15 mouse cellular contexts compared by ENCODE assay signal in genomic region chr1:144151401-144152183, GRCm38 (mm10). TPM values are rescaled to one million over a fixed set of nuclear protein-coding genes. Genes with fewer than 3 reads are reported as not detected.
DNase-seq lines count a peak whose midpoint lies in the region; ATAC-seq lines count a peak whose summit lies in the region.
"Had no signal": no experiment of that assay in that cellular context is flagged by ENCODE, and none has a peak within 500 bp of the region (broad histone marks: within the 10 kb centered on the region; RNA-seq: fewer than 3 reads in every experiment).

No protein-coding gene starts in this region.

- H3K9ac ChIP-seq in embryonic facial prominence, embryonic 14.5 days (ENCODE audit: low read depth, low read length): no peak overlapping the region
- H3K9ac ChIP-seq in neural tube, embryonic 12.5 days: no peak overlapping the region

- no peak for ATAC-seq in embryonic facial prominence, embryonic 14.5 days (ENCODE audit: low read depth)
- peak; percentile 48; the same call in 1 of the 2 replicates for ATAC-seq in neural tube, embryonic 12.5 days (ENCODE audit: low FRiP score, low read depth)

- H3K4me1 ChIP-seq in embryonic facial prominence, embryonic 14.5 days (ENCODE audit: control insufficient read depth, insufficient read depth, low read length): no peaks in the 10 kb centered on the region
- H3K4me1 ChIP-seq in embryonic facial prominence, embryonic 10.5 days: no peaks in the 10 kb centered on the region
- H3K4me1 ChIP-seq in neural tube, embryonic 12.5 days: no peaks in the 10 kb centered on the region

- DNase-seq in embryonic facial prominence, embryonic 14.5 days (ENCODE audit: low spot score): peak; percentile 17
- no peak for DNase-seq in embryonic facial prominence, embryonic 10.5 days (ENCODE audit: low spot score)
- peak; percentile 12 to 24 for DNase-seq in frontal cortex, postnatal 10 days (ENCODE audit: low spot score in 2 of 2)
- peak; percentile 5 to 23 for DNase-seq in layer of hippocampus, postnatal 10 days (ENCODE audit: low spot score in 2 of 2)
- no peak for DNase-seq in embryo, embryonic 10 days (ENCODE audit: low spot score)
- DNase-seq in cerebellum, adult 11 months: no peak
- DNase-seq in heart, postnatal 14 days: no peak
- DNase-seq: cerebellum, adult 2 months; liver; lung, postnatal 36 days had no signal

- H3K4me2 ChIP-seq in embryonic facial prominence, embryonic 14.5 days (ENCODE audit: low read depth, low read length): no peak overlapping the region
- H3K4me2 ChIP-seq in neural tube, embryonic 12.5 days (replicated peaks): no peak overlapping the region

- no peak overlapping the region for H3K4me3 ChIP-seq in embryonic facial prominence, embryonic 14.5 days (ENCODE audit: low read depth, low read length)
- H3K4me3 ChIP-seq in embryonic facial prominence, embryonic 10.5 days: no peak overlapping the region
- no peak overlapping the region for H3K4me3 ChIP-seq in neural tube, embryonic 12.5 days
- H3K4me3 ChIP-seq: erythroblast, embryonic 14.5 days had no signal

- H3K27me3 ChIP-seq in embryonic facial prominence, embryonic 14.5 days (replicated peaks; ENCODE audit: control insufficient read depth, insufficient read depth, low read length): no peaks in the 10 kb centered on the region
- no peaks in the 10 kb centered on the region for H3K27me3 ChIP-seq in embryonic facial prominence, embryonic 10.5 days (replicated peaks; ENCODE audit: low read depth, poor library complexity, severe bottlenecking)
- H3K27me3 ChIP-seq in neural tube, embryonic 12.5 days (replicated peaks): no peaks in the 10 kb centered on the region

- no peaks in the 10 kb centered on the region for H3K36me3 ChIP-seq in embryonic facial prominence, embryonic 14.5 days (ENCODE audit: control insufficient read depth, insufficient read depth, low read length)
- no peaks in the 10 kb centered on the region for H3K36me3 ChIP-seq in embryonic facial prominence, embryonic 10.5 days (replicated peaks)
- H3K36me3 ChIP-seq in neural tube, embryonic 12.5 days: no peaks in the 10 kb centered on the region
- H3K36me3 ChIP-seq: G1E had no signal

- WGBS in embryonic facial prominence, embryonic 14.5 days: 65% methylated on average over 5 of the region's 5 CpGs
- WGBS in embryonic facial prominence, embryonic 10.5 days: 77% methylated on average over 5 of the region's 5 CpGs
- WGBS in neural tube, embryonic 12.5 days: 68% methylated on average over 5 of the region's 5 CpGs

- H3K9me3 ChIP-seq in embryonic facial prominence, embryonic 14.5 days (ENCODE audit: control insufficient read depth, low read length): no peaks in the 10 kb centered on the region
- no peaks in the 10 kb centered on the region for H3K9me3 ChIP-seq in embryonic facial prominence, embryonic 10.5 days
- no peaks in the 10 kb centered on the region for H3K9me3 ChIP-seq in neural tube, embryonic 12.5 days
- H3K9me3 ChIP-seq: G1E had no signal

- intact Hi-C loops in heart, postnatal 14 days (cut with DNase I): loop anchor here (10.0 kb wide), 1 partner anchor 447 kb away; the partner anchor contains the start of gene Cdc73

- no peak overlapping the region for H3K27ac ChIP-seq in embryonic facial prominence, embryonic 14.5 days (replicated peaks; ENCODE audit: low read depth, low read length)
- no peak overlapping the region for H3K27ac ChIP-seq in embryonic facial prominence, embryonic 10.5 days (replicated peaks)
- H3K27ac ChIP-seq in neural tube, embryonic 12.5 days: no peak overlapping the region

RNA-seq across cellular contexts. Expression of gene Rgs13, which starts 25.6 kb away (rescaled TPM):
- 0.45 and 0.78 TPM in 2 replicates for polyA plus RNA-seq in embryonic facial prominence, embryonic 14.5 days (2014; fragmentation: Nextera tagmentation; extraction: Ambion mirVana)
- 0.10 and 0.47 TPM in 2 replicates for polyA plus RNA-seq in embryonic facial prominence, embryonic 10.5 days (2016; fragmentation: Nextera tagmentation; extraction: Ambion mirVana)
- 1 to 10 TPM; 1.0 to 1.6 TPM for total RNA-seq in layer of hippocampus, postnatal 10 days (2021)
- polyA plus RNA-seq in neural tube, embryonic 12.5 days (2016; fragmentation: Nextera tagmentation; extraction: Ambion mirVana): 0.38 and 0.41 TPM in 2 replicates
- total RNA-seq in heart, postnatal 14 days (2021): not detected
- total RNA-seq: adrenal gland, adult 18-20 months; heart, adult 8-10 months had no signal
- polyA plus RNA-seq: cerebellum, adult 2 months; erythroblast, embryonic 14.5 days had no signal

Comparison
In these comparisons a context has a peak if more than half of its experiments do, and no peak if none do; other contexts are left out.
1. DNase-seq: peak in embryonic facial prominence, embryonic 14.5 days (single experiment), frontal cortex, postnatal 10 days (2 of 2) and layer of hippocampus, postnatal 10 days (2 of 2); none in embryonic facial prominence, embryonic 10.5 days (single experiment), embryo, embryonic 10 days (single experiment), cerebellum, adult 11 months (single experiment) and heart, postnatal 14 days (0 of 2).